Mouse (Mus musculus): Measurements from ENCODE around the gene Vwf.

Gene Vwf

DNA sequence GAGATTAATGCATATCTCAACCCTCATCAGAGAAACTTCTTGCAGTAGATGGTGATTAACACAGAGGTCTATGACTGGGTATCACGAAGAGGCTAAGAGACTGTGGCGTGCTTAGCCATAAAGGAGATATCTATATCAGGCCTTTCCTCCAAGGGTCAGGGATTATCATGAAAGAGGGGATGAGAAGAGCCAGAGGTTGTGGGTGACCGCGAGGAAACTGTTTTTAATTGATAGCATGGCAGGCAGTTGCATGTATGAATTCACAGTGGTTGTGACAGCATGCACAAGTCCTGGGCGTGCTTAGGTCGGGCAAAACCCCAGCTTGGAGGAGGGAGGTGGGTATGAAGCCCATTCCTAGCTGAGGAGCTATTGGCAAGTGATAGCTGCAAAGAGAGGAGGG lies 5.3 kb upstream of the Vwf start:
- ATAC-seq (ENCODE audit: low TSS enrichment): no peak

DNA sequence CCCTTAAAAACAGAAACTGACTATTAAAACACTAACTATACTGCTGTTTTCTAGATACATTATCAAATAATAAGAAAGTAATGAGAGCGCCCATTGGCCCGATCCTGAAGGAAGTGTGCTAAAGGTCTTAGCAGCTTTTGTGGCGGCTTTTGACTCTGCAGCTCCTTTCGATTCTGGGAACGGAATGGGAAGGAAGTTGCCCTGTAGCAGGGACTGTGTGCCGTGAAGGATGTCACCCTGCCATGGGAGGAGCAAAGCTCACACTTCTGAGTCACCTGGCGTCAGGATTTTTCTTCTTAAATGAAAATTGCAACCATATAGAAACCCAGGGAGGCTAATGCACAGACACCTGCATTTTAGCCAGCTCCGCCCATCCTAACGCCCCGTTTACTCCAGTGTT lies 1.8 kb downstream of the Vwf start:
- ATAC-seq (ENCODE audit: low TSS enrichment): no peak

DNA sequence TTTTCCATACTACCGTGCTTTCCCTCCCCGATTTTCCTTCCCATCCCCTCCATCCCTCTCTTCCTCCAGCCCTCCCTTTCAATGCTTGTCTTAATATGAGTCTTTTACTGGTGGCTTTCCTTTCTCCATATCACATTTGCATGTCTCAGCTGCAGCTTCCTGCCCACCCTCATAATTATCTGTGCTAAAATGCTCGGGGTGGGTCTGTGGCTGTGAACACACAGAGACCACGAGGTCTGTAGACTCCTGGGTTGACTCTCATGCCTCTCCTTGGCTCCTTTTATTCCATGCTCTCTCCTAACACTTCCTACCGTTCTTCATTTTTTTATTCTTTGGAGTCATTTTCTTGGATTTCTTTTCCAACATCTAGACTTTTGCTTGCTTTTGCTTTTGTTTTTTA lies 3.6 kb downstream of the Vwf start:
- ATAC-seq (ENCODE audit: low TSS enrichment): no peak

DNA sequence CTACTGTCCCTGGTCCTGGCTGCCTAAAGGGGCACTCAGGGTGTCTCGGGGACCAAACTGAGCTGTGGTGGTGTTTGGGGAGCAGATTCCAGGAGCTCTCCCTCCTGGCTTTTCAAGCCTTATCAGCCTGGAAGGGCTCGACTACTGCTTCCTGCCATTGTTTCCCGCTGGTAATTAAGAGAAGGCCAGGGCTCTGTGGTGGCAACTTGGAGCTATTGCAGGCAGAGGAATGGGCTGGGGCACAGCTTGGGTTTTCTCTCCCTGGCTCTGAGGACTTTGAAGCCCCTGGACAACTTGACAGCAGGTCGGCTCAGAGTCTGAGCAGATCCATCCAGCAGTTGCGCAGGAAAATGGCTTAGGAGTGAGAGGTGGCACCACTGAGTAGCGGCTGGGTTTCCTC lies 6.2 kb downstream of the Vwf start:
- ATAC-seq (ENCODE audit: low TSS enrichment): no peak

DNA sequence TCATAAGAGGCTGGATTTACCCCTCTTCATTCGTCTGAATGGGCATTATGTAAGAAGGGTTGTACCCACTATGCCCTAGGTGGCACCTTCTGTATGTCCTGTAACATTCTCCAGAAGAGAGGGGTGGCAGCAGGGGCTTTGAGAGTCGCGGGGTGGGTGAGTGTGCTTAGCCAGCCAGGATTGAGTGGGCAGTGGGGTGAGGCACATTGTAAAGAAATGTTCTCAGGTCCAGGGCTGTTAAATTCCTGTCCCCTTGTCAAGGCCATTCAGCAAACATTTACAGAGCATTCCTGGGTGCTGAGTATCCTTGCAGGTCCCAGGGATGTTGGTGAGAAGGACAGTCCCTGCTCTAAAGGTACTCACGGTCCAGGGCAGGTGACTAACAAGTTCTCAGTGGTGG lies 7.0 kb downstream of the Vwf start:
- ATAC-seq (ENCODE audit: low TSS enrichment): no peak

DNA sequence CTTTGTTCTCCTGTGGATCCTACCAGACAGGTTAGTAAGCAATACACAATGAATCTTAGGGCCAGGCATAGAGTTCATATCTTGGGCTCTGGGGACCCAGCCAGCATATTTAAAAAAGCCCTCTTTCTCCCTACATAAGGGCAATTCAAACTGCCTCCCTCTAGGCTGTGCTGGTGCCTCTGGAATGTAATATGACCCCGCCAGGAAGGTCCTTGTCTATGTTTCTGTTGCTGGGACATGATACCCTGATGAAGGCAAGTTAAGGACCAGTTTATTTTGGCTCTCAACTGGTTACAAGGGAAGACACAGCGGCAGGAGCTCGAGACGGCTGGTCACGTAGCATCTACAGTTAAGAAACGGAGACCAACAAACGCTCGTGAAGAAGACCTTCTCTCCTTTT lies 12.3 kb downstream of the Vwf start:
- ATAC-seq (ENCODE audit: low TSS enrichment): no peak

DNA sequence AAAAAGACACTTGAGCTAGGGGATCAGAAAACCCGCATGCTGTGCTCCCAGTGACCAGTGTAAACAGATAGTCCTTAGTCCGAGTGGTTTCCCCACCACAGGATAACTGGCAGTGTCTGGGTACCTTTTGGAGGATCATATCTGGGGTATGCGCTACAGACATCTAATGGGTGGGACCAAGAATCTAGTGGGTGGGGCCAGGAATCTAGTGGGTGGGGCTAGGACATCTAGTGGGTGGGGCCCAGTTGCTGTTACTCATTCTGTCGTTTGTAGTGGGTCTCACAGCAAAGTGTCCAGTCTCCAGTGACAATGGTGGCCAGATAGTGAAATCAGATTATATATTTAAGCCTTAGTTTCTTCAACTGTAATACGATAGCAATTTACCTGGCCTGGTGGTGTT lies 14.5 kb downstream of the Vwf start:
- ATAC-seq (ENCODE audit: low TSS enrichment): no peak

DNA sequence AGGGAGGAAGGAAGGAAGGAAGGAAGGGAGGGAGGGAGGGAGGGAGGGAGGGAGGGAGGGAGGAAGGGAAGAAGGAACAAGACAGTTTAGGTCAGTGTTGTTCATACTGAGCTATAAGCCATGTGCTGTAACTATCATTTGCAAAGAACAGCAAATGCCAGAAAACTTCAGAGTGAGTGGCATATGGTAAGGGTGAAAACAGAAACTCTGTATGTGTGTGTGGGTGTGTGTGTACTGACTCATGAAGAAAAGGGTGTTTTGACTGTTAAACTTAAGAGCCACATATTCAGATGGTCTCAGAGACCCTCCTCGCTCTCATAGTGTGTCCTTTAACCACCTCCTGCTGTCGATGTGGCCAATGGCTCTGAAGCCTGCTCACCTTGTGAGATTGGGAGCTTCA lies 14.9 kb downstream of the Vwf start:
- ATAC-seq (ENCODE audit: low TSS enrichment): peak; percentile 55; the same call in 1 of the 2 replicates

DNA sequence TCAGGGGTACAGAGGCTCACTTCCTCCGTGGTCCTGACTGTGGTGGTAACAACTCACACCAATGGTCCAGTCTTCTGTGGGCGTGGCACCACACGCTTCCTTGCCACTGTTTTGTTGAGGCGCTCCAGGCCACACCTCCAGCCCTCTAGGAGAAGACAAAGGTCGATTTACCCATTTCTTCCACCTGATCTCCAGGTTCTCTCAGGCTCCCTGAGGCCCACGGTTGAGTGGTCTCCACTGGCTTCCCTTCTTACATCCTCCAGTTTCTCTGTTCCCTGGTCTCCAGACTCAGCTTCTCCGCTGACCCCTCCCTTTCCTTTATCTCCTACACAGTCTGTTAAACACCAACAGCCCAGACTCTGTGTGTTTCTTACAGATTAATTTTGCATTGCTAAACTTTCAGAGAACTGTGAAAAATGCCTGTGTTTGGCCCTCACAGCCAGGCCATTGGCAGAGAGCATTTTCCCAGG lies 18.3 kb downstream of the Vwf start:
- ATAC-seq (ENCODE audit: low TSS enrichment): no peak

DNA sequence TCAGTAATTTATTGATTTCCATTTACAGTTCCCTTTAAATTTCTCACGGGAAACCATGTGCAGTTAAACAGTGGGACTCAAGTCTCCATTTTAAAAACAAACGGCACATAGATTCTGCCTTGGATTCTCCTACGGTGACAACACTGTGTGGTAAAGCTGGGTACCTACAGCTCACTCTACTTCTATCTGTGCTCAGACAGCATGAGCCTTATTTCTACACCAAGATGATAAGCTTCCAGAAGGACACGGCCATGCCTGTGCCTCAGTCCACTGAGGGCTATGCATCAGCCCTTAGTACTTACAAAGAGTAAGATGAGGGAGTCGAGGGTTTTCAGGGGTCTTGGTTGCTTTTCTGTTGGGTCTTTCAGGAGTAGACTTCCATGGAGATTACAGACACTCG lies 18.8 kb downstream of the Vwf start:
- no peak for ATAC-seq (ENCODE audit: low TSS enrichment)

DNA sequence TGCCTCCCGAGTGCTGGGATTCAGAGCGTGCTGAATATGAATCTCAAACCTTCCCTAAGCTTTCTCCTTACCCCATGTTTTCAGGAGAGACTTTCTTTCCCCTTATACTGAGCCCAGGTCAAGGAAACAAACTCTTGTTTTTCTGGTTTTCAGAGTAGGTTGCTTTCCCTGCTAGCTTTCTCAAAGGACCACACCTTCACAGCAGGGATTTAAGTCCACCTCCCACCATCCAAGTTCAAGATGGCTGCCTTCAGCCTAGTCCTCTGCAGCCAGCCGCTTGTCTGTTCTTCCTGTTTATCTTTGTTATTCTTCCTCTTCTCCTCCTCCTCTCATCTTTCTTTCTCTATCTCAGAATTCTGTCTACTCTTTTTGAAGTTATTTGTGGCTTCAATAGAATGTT lies 20.1 kb downstream of the Vwf start:
- ATAC-seq (ENCODE audit: low TSS enrichment): no peak

DNA sequence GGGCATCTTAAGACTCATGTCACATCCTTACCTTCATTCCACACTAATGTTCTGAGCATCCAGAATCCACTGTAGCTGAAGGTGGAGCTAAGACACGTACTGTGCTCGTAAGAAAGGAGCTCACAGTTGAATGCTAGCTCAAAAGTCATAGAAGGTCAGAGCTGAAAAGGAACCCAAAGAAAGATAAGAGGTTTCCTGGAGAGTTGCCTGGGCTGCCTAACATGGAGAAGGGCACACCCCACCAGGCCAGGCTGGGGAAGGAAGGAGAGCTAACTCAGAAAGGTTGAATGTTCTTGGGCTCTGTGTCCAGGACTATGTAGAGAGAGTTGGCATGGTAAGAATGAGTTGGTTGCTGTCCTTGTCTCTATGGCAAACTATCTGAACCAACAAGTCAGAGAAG lies 21.8 kb downstream of the Vwf start:
- no peak for ATAC-seq (ENCODE audit: low TSS enrichment)

DNA sequence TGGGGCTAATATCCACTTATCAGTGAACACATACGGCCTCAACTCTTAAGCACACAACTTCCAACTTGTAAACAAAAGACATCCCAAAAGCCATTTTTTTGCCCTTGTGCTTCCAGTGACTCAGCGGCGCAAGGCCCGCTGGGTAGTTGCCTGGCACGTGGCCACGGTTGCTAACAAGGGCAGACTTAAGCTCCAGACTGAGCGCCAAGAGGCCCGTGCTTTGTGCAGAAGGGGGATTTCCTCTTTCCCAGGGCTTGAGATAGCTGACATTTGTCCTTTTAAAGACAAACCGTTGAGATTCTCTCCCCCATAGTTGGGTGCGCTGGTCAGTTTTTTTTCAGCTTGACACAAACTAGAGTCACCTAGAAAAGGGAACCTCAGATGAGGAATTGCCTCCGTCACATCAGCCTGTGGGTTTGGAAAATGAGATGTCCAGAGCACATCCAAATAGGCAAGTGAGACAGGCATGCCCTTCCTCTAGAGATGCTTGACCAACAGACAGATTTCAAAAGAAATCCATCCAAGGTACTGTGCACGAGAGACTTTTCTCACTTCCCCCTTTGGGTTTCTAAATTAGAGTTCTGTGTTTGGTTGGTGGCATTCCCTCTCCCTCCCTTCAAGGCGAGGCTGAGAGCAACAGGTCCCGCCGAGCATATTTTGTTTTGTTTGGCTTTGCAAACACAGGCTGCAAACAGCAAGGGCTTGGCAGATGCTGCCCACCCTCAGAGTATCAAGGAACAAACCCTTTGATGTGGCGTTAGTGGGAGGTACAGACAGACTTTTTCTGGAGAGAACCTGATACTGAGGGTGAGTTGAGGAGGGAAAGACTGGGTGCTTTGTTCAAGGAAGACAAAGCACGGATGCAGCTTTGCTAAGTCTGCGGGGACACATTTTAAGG lies 26.0 kb downstream of the Vwf start:
- peak; percentile 20; the same call in 1 of the 2 replicates for ATAC-seq (ENCODE audit: low TSS enrichment)

DNA sequence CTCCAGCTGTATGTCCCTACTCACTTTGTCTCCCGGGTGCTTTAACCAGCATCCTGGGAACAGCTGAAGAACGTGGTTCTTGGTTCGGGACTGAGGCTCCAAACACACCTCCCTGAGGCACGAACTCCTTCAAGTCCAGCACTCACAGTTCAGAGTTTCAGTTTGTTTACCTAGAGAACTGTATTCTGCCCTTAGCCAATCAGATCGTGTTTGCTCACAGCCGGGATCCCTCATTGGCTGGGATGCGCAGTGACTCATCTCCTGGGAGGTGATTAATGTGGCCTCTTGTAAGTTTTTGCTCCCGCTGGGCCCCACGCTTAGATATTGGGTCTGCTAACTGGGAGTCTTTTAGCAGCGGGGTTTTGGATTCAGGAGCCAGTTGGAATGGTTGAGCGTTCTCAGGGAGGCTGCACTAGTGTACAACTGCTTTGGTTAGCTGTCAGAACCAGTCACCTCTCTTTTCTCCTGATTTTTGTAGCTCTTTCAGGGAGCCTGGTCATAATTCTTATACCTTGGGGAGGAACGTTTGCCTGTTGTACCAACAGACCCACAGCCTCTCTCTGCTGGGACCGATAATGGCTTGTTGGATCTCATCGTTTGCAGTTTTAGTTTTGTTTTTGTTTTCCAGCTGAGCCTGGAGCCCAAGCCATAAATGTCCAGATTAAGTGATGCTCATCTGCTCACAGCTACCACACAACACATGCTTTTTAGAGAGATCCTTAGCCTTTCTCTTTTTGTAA lies 26.8 kb downstream of the Vwf start:
- peak; percentile 96 for ATAC-seq (ENCODE audit: low TSS enrichment)

DNA sequence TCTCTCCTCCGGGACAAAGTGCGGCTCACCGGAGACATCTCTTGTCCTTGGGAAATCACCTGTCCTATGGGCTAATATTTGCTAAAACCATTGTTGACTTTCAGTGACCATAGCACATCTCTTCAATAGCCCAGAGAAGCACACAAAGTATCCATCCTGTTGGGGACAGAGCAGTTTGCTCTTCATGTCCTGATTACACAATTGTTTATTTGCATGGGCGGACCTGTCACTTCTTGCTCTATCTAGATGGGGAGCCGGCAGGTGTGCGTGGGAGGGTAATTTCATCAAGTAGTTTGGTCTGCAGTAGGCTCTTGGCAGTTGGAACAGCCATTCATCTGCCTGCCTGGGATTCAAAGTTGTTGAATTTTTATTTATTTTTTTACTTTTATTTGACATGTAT lies 28.5 kb downstream of the Vwf start:
- no peak for ATAC-seq (ENCODE audit: low TSS enrichment)

DNA sequence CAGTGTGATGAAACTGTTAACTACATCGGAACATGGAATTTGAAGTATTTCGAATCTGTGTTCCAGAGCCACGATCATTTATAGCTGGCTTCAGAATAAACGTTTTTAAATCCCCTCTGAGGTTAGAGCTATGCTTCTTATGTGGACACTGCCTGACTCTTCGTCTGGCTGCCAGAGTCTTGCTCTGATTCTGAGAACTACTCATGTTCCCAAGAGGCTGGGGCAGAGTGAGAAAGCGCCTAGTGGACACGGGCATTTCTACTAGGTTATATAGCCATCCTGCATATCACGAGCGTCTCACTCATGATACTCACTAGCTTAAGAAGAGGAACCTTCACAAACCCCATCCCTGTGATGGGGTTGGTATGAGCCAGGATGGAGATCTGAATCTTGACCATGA lies 30.7 kb downstream of the Vwf start:
- ATAC-seq (ENCODE audit: low TSS enrichment): no peak

DNA sequence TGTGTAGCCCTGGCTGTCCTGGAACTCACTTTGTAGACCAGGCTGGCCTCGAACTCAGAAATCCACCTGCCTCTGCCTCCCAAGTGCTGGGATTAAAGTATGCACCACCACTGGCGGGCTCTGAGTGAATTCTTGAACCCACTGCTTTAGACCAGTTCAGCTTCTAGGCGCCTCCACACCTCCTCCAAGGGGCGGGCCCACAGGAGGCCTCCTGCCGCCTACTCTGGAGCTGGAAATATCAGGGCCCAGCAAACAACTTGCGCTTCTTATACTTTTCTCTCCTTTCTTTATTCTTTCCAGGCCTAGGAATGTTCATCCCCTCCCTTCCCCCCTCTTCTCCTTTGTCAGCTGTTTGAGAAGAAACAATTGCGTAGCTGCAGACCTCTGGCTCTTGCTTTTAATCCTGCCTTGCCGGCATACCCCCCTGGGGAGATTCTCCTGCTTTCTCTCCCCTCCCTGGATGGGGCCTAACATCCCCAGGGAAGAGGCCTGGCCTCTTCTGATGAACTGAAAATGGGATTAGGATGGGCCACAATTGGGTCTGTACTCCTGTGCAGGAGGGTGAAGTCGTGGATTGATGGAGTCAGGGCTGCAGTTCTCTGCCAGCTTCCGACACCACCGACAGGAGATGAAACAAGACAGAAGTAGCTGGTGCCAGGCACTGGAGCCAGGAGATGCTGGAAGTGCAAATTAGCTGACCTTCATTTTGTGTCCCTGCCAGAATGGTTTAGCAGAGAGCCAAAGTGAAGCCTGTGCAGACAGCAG lies 31.5 kb downstream of the Vwf start:
- ATAC-seq (ENCODE audit: low TSS enrichment): no peak

DNA sequence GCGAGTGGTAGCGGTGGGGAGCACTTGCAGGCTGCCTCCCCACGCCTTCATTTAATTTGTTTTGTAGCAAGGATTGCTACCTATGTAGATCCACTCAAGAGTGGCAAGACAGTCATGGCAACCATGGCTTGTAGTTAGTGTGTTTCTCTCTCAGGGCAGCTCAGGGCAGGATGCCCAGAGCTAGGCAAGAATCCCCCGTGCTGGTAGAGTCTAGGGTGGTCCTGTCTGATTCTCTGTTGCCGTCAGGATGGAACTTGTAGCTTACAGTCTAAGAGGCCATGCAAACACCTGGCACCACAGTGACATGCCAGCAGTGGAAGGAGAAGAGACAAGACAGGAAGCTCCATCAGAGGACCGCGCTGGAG lies 32.1 kb downstream of the Vwf start:
- ATAC-seq (ENCODE audit: low TSS enrichment): no peak

DNA sequence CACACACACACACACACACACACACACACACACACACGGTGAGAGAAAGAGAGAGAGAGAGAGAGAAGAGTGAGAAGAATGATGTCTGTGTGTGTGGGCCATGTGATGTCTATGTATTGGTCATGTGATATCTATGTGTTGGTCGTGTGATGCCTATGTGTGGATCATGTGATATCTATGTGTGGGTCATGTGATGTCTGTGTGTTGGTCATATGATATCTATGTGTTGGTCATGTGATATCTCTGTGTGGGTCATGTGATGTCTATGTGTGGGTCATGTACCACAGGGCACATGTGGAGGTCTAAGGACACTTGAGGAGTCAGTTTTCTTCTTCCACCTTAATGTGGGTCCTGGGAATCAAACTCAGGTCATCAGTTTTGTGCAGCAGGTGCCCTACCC lies 33.3 kb downstream of the Vwf start:
- no peak for ATAC-seq (ENCODE audit: low TSS enrichment)

DNA sequence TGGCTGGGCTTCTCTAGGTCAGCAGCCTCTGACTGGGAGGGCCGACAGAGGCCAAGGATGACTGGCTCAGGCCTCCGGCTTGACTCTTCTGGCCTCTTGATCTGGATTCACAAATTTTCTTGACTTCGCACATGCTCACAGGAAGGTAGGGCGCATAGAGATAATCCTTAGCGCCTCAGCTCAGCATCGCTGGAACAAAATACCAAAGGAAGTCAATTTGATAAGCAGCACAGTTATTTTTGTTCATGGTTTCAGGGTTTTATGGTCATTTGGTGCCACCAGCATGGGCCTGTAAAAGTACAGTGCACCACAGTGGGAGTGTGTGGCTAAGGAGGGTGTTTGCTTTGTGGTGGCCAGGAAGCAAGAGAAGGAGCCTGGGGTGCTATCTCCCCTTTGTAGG lies 37.1 kb downstream of the Vwf start:
- no peak for ATAC-seq (ENCODE audit: low TSS enrichment)

DNA sequence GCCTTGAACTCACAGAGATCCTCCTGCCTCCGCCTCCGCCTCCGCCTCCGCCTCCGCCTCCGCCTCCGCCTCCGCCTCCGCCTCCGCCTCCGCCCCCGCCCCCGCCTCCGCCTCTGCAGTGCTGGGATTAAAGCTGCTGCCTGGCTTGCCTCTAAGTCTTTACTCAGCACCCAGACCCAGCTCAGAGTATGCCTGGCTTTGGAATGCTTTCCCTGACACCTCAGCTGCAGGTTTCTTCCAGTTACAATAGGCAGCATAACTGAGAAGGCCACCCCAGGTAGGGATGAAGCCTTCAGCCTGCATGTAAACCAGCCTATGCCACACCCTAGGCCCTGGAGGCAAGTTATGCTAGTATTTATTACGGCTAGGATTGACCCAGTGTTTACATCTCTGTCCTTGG lies 37.7 kb downstream of the Vwf start:
- ATAC-seq (ENCODE audit: low TSS enrichment): no peak

DNA sequence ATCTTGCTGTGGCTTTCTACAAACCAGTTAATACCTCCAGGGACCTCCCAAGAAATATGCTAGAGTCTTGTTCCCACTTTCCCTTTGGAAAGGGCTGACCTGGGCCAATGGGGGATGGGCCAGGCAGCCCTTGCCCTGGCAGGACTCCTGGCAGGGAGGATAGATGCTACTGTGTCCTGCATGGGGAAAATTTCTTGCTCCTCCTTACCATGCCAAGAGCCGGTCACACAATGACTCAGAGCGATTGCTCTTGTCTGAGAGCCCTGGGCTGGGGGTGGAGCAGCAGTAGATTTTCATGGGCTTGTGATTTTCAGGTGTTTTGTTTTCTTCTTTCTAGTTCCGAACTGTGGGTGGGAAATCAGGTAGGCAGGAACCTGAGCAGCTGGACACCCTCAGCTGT lies 39.0 kb downstream of the Vwf start:
- no peak for ATAC-seq (ENCODE audit: low TSS enrichment)

Data from frontal cortex, adult (tissue).